Mouse (Mus musculus) spleen, adult 12 weeks (tissue): ENCODE data around the gene Has1.

Experiments used
- DNase-seq: peaks from one replicate; pipeline ENCODE4 v3.0.0; 2022; ENCODE audit warnings: low spot score

Gene Has1

GRCm38 (mm10) chr17:17855064-17855838 is at the start of gene Has1:
Gene Has1 (minus strand): TSS chr17:17855205.
- DNase-seq = no peak

DNA sequence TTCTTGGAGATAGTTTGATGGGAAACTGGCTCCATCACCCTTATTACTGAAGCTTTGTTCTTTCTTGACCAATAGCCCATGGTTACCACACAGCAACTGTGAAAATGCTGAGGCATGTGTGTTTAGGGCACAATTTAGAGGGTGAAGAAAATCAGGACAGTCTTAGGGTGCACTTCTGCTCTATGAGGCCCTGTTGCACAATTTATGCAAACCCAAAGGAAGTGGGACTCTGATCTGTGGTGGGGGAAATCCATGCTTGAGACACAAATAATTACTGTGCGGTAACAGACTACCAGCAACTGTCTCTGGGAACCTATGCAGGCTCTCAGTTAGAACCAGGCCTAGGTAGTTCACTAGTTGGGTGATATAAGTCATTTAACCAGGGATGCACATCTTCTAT is 45.8 kb upstream of the Has1 start:
- DNase-seq = no peak

GRCm38 (mm10) chr17:17899268-17899667 is 44.3 kb upstream of the Has1 start:
- DNase-seq = no peak

DNA sequence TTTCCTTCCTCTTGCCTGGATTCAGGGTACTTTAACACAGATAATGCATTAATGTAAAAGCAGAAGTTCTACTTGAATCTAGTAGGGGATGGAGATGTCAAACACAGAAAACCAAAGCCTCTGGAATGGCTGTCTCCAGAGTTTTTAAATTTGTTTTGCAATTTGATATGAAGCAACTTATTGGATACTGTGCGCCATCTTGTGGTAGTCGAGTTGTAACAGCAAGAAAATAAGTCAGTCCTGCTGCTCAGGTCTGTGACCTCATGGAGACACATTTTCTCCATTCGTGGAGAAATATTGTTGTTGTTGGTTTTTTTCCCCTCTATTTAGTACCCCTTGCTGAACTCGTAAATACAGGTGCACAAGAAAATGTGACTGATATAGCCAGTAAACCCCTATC is 41.0 kb upstream of the Has1 start:
- DNase-seq = no peak

- DNase-seq = no peak
Measured at GRCm38 (mm10) chr17:17889732-17890425, 34.9 kb upstream of the Has1 start.

GRCm38 (mm10) chr17:17887774-17888248 is 32.8 kb upstream of the Has1 start, which contains the start of the genes Fpr2 and Fpr3:
Gene Fpr2 (plus strand): TSS chr17:17887824.
Gene Fpr3 (plus strand): TSS chr17:17887852.
- DNase-seq = no peak

GRCm38 (mm10) chr17:17883840-17884239 is 28.8 kb upstream of the Has1 start, which contains the start of gene Fpr1:
Gene Fpr1 (minus strand): TSS chr17:17883940.
- no peak for DNase-seq

DNA sequence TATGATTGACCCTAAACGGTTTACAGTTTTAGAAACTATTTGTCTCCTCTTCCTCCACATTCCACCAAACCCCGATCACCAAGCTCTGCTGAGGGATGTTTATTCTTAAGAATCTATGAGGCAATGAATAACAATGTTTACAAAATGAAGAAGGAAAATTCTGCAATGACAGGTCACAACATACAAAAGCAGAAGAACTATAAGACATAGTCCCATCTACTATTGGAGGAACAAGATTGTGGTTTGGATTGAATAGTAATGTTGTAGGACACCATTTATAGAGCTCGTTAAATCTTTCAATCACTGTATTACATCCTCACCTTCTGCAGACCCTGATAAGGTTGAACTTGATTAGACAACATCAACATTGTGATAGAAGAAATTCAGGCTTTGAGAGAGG is 27.7 kb upstream of the Has1 start:
- no peak for DNase-seq

DNA sequence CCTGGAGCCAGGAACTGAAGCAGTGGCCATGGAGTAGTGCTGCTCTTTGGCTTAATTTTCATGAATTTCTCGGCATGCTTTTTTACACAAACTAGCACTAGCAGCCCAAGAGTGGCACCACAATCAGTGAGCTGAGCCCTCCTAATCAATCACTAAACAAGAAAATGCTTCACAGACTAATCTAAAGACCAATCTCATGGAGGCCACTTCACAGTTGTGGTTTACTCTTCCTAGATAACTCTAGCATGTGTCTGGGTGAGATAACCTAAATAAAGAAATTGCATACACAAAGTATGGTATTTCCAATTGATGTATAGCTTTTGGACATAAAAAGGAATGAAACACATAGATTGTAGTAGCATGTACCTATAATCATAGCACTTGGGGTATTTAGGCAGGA is 24.3 kb upstream of the Has1 start:
- no peak for DNase-seq

- no peak for DNase-seq
Measured at GRCm38 (mm10) chr17:17871697-17872096, 16.7 kb upstream of the Has1 start.

- no peak for DNase-seq
Measured at GRCm38 (mm10) chr17:17870892-17871550, 16.0 kb upstream of the Has1 start.

- no peak for DNase-seq
Measured at GRCm38 (mm10) chr17:17866801-17867469, 11.9 kb upstream of the Has1 start.

DNA sequence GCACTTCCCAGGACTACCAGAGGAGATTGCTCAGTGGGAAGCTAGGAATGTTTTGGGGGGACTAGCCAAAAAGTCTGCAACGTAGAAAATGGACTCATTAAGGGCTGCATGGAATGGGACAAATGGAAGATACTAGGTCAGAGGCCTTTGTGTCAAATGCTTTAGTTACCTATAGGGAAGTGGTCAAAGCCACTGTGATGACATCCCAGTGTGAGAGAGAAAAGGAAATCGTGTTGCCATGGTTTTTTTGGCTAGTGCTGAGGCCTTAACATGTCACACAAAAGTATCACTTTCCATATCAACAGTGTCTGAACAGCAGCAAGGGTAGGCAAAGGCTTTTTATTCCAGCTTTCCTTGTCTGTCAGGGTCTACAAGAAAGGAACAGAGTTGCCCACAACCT is 10.2 kb upstream of the Has1 start:
- DNase-seq = no peak

GRCm38 (mm10) chr17:17862360-17862759 is 7.4 kb upstream of the Has1 start:
- DNase-seq = no peak

DNA sequence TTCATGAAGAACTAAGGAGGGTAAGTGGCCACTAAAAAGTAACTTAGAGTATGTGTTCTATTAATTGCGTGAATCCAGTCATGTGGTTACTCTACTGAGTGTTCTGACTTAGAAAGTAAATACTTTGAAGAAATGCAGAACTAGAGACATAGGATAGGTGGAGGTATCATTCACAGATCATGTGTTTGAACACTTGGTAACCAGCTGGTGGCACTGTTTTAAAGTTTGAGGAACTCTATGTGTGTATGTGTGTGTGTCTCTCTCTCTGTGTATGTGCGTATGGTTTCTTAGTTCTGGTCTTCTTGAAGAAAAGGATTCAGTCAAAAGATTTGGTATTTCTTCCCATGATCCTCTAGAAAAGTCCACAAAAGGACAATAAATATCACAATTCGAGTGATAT is 5.1 kb upstream of the Has1 start:
- no peak for DNase-seq

- DNase-seq = no peak
Measured at GRCm38 (mm10) chr17:17857446-17857845, 2.4 kb upstream of the Has1 start.

- DNase-seq = no peak
Measured at GRCm38 (mm10) chr17:17856612-17857011, 1.6 kb upstream of the Has1 start.

DNA sequence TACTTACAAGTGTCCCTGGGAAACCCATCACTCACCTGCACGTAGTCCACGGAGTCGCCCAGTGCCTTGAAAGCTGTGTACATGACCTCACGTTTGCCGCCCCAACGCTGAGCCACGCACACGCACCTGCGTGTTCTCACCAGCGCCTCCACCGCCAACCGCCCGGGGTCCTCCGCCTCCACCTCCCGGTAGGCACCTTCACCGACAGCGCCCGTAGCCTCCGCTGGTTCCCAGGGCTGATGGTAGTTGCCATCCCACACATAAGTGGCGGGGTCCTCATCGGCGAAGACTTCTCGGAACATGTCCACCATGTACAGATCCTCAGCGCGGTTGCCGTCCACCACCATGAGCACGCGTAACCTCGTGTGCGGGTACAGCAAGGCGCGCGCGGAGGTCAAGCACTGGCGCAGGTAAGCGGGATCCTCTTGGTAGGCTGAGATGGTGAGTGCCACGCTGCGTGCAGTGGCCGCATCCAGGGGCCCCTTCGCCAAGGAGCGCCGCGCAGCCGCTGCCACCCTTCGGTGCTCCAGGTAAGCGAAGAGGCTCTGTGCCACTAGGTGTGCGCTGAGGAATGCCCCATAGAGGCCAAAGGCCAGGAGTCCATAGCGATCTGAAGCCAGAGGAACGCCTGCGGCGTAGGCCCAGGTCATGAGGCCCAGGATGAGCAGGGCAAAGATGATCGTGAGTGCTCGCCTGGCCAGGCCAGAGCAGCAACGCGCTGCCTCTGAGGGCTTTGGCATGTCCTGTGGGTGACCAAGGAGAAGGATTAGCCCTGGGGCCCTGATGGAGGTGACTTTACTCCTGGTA is 4.9 kb downstream of the Has1 start:
- no peak for DNase-seq

DNA sequence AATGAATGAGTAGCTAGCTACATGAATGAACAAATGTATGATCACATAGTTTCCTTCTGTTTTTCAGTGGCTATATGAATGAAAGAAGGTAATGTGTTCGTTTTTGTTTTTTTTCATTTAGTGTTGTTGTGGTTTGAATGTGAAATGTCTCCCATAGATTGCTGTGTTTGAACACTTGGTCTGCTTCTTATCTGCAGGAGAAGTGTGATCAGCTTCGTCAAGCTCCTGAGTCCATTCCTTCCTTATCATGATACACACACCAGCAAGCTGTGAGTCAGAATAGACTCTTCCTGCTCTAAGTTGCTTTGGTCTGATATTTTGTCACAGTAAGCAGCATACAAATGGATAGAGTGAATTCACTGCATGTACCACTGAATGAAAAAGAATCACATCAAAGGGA is 6.0 kb downstream of the Has1 start:
- no peak for DNase-seq

DNA sequence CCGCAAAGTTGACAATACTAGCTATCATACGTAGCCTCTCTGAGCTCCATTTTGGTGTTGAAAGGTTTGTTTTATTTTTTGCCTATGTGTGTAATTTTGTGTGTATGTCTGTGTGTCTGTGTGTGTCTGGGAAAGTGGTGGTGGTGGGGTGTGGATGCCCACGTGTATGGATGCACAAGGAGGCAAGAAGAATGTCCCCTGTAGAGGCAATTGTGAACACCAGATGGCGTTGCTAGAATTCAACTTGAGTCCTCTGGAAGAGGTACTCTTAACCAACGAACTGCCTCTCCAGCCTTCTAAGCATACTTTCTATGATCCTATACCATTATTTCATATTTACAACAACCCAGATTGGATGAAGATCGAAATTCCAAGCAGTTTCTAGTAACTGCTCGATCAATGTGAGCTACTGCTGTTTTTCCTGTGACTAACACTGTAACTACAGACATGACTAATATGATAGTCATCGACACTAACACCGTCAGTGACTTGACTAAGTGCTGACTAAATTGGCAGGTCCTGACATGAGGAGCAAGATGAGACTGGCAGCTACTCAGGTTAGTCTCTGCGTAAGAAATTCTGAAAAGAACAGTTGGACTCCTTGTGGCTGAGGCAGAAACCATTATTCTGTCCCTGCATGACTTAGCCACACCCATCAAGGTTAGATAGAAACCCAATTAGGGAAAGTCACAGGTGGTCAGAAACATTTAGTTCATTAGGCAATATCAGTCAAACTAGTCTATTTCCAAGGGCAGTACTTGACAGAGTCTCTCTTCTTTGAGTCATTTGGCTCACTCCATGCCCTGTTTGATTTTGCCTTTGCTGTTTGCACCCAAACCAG is 9.6 kb downstream of the Has1 start:
- no peak for DNase-seq
